Mouse (Mus musculus) limb, embryonic 15.5 days (tissue): ENCODE results near the gene Rab37. TPM values are rescaled to one million over a fixed set of nuclear protein-coding genes. Genes with fewer than 3 reads are reported as not detected.

Source experiments
- ATAC-seq: fragments of 200-750 bp; cut with Nextera tagmentation; 2 replicates; pipeline ENCODE4 v1.8.0; 2017; ENCODE audit warnings: low read depth, moderate TSS enrichment; ENCODE audit not compliant: insufficient number of reproducible peaks, low FRiP score, low TSS enrichment
- H3K27ac ChIP-seq: fragments of 300-500 bp; sonication (generic); 2 replicates; pipeline ENCODE4 v1.5.1; 2015; ENCODE audit warnings: moderate library complexity, mild to moderate bottlenecking, inconsistent platforms
- H3K27me3 ChIP-seq: fragments of 300-500 bp; sonication (generic); 2 replicates; pipeline ENCODE4 v1.6.1; 2015; ENCODE audit warnings: inconsistent platforms
- H3K36me3 ChIP-seq: fragments of 300-500 bp; sonication (generic); 2 replicates; pipeline ENCODE4 v1.6.1; 2015; ENCODE audit warnings: inconsistent platforms
- H3K4me1 ChIP-seq: fragments of 300-500 bp; sonication (generic); 2 replicates; pipeline ENCODE4 v1.6.1; 2015; ENCODE audit warnings: inconsistent platforms
- H3K4me2 ChIP-seq: fragments of 300-500 bp; sonication (generic); 2 replicates; pipeline ENCODE4 v1.6.1; 2015; ENCODE audit warnings: mild to moderate bottlenecking, inconsistent platforms
- H3K4me3 ChIP-seq: fragments of 300-500 bp; sonication (generic); 2 replicates; pipeline ENCODE4 v1.5.1; 2015; ENCODE audit warnings: mild to moderate bottlenecking, inconsistent platforms
- H3K9ac ChIP-seq: fragments of 300-500 bp; sonication (generic); 2 replicates; pipeline ENCODE4 v1.6.1; 2015; ENCODE audit warnings: inconsistent platforms
- H3K9me3 ChIP-seq: fragments of 300-500 bp; sonication (generic); 2 replicates; pipeline ENCODE4 v1.6.1; 2016; ENCODE audit warnings: inconsistent platforms
- WGBS: fragments of 180-500 bp; shearing (Covaris S2); methylation state at CpG from one replicate; pipeline ENCODE4 v1.1.7; 2015; 5-methylcytosine and 5-hydroxymethylcytosine counted together
- polyA plus RNA-seq: library from polyadenylated mRNA; unstranded; fragments of >200 nt; fragmentation: Nextera tagmentation; extraction: Ambion mirVana; gene quantifications from 2 replicates; pipeline ENCODE4 v1.2.1, GENCODE M21; 2015

The Rab37 gene
- polyA plus RNA-seq, 1 experiment from 2014 or later, result 2.5 TPM

- under 1% methylated on average over 47 of the region's 47 CpGs for WGBS
- peaks cover 36% of the 10 kb centered on the region for H3K4me1 ChIP-seq
- no peaks in the 10 kb centered on the region for H3K36me3 ChIP-seq
- peak; percentile 92 for ATAC-seq
- H3K9ac ChIP-seq, result peak within 1 kb of the TSS; percentile 43
- H3K9me3 ChIP-seq, result no peaks in the 10 kb centered on the region
- peak within 1 kb of the TSS; percentile 65 for H3K4me3 ChIP-seq
- H3K27me3 ChIP-seq, result peaks cover 42% of the 10 kb centered on the region
- peak within 1 kb of the TSS; percentile 67; the same call in 1 of the 2 replicates for H3K27ac ChIP-seq
- peak within 1 kb of the TSS; percentile 92 for H3K4me2 ChIP-seq
Measured at GRCm38 (mm10) chr11:115162832-115163480, 71.7 kb downstream of the Rab37 start, which contains the start of gene Slc9a3r1. Slc9a3r1 (plus strand) TSS chr11:115163341.

GRCm38 (mm10) chr11:115163568-115164150 is 72.4 kb downstream of the Rab37 start:
- Histone ChIP-seq H3K27ac (no peak overlapping the region), H3K4me2 (peak overlapping the region; percentile 92), H3K9me3 (no peaks in the 10 kb centered on the region), H3K9ac (peak overlapping the region; percentile 43), H3K4me1 (peaks cover 30% of the 10 kb centered on the region), H3K27me3 (peaks cover 42% of the 10 kb centered on the region), H3K36me3 (no peaks in the 10 kb centered on the region), H3K4me3 (peak overlapping the region; percentile 65)
- no peak for ATAC-seq
- under 1% methylated on average over 47 of the region's 47 CpGs for WGBS

DNA sequence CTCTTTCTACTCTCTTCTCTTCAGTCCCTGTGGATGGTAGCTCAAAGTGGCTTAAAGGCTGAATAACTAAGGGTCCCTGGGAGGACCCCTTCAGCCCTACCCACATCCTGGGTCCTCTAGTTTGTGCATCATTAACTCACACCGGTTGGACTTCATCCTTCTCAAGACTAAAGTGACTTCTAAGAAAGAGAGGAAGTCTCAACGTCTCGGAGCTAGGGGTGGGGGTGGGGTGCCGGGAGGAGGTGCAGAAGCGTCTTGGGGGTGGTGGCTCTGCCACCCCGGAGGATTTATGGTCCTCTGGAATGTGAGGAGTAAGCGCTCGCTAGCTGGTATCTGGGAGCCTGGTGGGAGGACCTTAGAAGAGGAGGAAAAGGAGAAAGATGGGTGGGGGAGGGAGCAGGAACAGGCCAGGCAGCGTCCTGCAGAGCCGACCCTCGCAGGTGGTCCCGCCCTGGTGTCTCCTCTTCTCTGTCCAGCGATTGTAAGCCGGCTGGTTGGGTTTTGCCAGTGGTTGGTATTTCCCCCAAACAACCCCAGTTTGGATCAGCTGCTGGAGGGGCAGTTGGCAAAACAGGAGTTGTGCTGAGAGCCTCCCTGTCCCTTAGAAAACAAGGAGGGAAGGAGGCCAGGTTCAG is 73.2 kb downstream of the Rab37 start:
- no peaks in the 10 kb centered on the region for H3K36me3 ChIP-seq
- under 1% methylated on average over 14 of the region's 14 CpGs for WGBS
- peaks cover 30% of the 10 kb centered on the region for H3K4me1 ChIP-seq
- H3K9me3 ChIP-seq, result no peaks in the 10 kb centered on the region
- H3K4me3 ChIP-seq, result peak overlapping the region; percentile 65
- no peak overlapping the region for H3K27ac ChIP-seq
- peak overlapping the region; percentile 92 for H3K4me2 ChIP-seq
- no peak for ATAC-seq
- no peak overlapping the region for H3K9ac ChIP-seq
- H3K27me3 ChIP-seq, result peaks cover 42% of the 10 kb centered on the region

DNA sequence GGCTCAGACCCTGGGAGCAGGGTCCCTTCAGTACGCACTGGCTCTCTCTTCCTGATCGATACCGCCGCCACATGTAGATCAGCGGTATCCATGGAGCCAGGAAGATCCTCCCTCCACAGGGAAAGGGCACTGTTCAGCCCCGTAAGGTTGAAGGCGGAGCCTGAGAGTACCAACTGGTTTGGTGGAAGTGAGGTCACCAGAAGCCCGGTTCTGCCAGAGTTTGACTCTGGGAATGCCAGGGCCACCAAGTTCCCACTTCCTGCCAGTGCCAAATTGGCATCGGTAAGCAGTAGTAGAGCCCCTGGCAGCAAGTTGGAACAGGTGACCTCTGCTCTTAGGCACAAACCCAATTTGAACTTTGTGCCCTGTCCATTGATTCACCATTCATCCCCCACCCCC is 73.7 kb downstream of the Rab37 start:
- 5% methylated on average over 9 of the region's 9 CpGs for WGBS
- H3K9me3 ChIP-seq, result no peaks in the 10 kb centered on the region
- no peak overlapping the region for H3K27ac ChIP-seq
- no peaks in the 10 kb centered on the region for H3K36me3 ChIP-seq
- H3K4me2 ChIP-seq, result peak overlapping the region; percentile 92
- H3K4me1 ChIP-seq, result peaks cover 30% of the 10 kb centered on the region
- H3K4me3 ChIP-seq, result peak overlapping the region; percentile 65
- H3K9ac ChIP-seq, result no peak overlapping the region
- ATAC-seq, result no peak
- H3K27me3 ChIP-seq, result peaks cover 42% of the 10 kb centered on the region

DNA sequence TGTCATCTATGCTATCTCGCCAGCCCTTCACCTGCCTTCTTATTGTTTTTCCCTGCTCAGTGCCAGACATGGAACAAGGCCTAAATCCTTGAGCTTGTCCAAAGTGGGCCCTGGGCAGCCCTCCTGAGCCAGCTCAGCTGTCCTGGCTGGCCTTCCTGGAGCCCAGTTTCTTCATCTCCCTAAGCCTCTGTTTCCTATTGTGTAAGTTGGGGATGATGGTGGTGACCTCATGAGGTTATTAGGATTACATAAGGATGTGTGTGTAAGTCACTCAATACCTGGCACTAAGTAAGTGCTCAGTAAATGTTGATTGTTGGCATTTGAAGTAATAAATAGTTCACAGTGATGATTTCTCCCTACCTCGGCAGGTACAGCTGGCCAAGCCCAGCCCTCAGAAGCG is 75.5 kb downstream of the Rab37 start:
- Histone ChIP-seq H3K36me3 (no peaks in the 10 kb centered on the region), H3K4me2 (no peak overlapping the region), H3K9ac (no peak overlapping the region), H3K4me3 (no peak overlapping the region), H3K4me1 (peaks cover 40% of the 10 kb centered on the region), H3K27me3 (peaks cover 37% of the 10 kb centered on the region), H3K9me3 (no peaks in the 10 kb centered on the region), H3K27ac (no peak overlapping the region)
- no peak for ATAC-seq
- 73% methylated on average over 3 of the region's 3 CpGs for WGBS

GRCm38 (mm10) chr11:115167631-115168249 is 76.5 kb downstream of the Rab37 start:
- no peak overlapping the region for H3K9ac ChIP-seq
- ATAC-seq, result no peak
- no peaks in the 10 kb centered on the region for H3K9me3 ChIP-seq
- H3K4me1 ChIP-seq, result peaks cover 40% of the 10 kb centered on the region
- WGBS, result 83% methylated on average over 8 of the region's 8 CpGs
- no peak overlapping the region for H3K4me3 ChIP-seq
- H3K4me2 ChIP-seq, result no peak overlapping the region
- H3K27me3 ChIP-seq, result peaks cover 28% of the 10 kb centered on the region
- no peaks in the 10 kb centered on the region for H3K36me3 ChIP-seq
- H3K27ac ChIP-seq, result no peak overlapping the region

- ATAC-seq, result no peak
- H3K9ac ChIP-seq, result no peak overlapping the region
- 81% methylated on average over 4 of the region's 4 CpGs for WGBS
- no peak overlapping the region for H3K4me3 ChIP-seq
- H3K27ac ChIP-seq, result no peak overlapping the region
- H3K4me1 ChIP-seq, result peaks cover 42% of the 10 kb centered on the region
- peaks cover 19% of the 10 kb centered on the region for H3K27me3 ChIP-seq
- no peak overlapping the region for H3K4me2 ChIP-seq
- no peaks in the 10 kb centered on the region for H3K36me3 ChIP-seq
- H3K9me3 ChIP-seq, result no peaks in the 10 kb centered on the region
Measured at GRCm38 (mm10) chr11:115169430-115169829, 78.2 kb downstream of the Rab37 start.

- ATAC-seq, result no peak
- Histone ChIP-seq H3K27me3 (peaks cover 9% of the 10 kb centered on the region), H3K9me3 (no peaks in the 10 kb centered on the region), H3K36me3 (no peaks in the 10 kb centered on the region), H3K4me1 (peaks cover 47% of the 10 kb centered on the region), H3K4me2 (no peak overlapping the region), H3K9ac (no peak overlapping the region), H3K27ac (no peak overlapping the region), H3K4me3 (no peak overlapping the region)
- 23% methylated on average over 8 of the region's 8 CpGs for WGBS
Measured at GRCm38 (mm10) chr11:115171125-115171524, 79.9 kb downstream of the Rab37 start.

DNA sequence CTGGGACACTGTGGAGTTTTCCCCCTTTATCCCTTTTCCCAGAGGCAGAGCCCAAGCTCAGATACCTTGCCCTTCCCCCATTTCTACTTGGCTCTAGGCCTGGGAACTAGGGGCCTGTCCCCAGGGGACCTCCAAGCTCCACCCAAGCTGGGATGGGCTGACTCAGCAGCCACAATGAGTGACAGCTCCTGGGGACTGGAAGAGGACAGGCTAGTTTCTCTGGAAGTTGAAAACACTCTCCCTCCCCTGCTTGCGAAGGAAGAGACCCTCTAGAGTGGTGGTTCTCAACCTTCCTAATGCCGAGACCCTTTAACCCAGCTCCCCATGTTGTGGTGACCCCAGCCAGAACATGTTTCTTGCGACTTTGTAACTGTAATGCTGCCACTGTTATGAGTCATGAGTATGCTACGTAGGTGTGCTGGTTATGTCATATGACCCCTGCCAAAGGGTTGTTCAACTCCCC is 81.6 kb downstream of the Rab37 start:
- Histone ChIP-seq H3K27ac (no peak overlapping the region), H3K4me1 (peaks cover 64% of the 10 kb centered on the region), H3K9ac (no peak overlapping the region), H3K36me3 (no peaks in the 10 kb centered on the region), H3K9me3 (no peaks in the 10 kb centered on the region), H3K4me2 (no peak overlapping the region), H3K27me3 (peaks cover 9% of the 10 kb centered on the region), H3K4me3 (no peak overlapping the region)
- 30% methylated on average over 4 of the region's 4 CpGs for WGBS
- ATAC-seq, result no peak

- H3K36me3 ChIP-seq, result no peaks in the 10 kb centered on the region
- no peak overlapping the region for H3K4me3 ChIP-seq
- H3K27ac ChIP-seq, result peak overlapping the region; percentile 29; the same call in 1 of the 2 replicates
- H3K9me3 ChIP-seq, result no peaks in the 10 kb centered on the region
- peak overlapping the region; percentile 10; the same call in 1 of the 2 replicates for H3K4me2 ChIP-seq
- no peak for ATAC-seq
- no peak overlapping the region for H3K9ac ChIP-seq
- H3K4me1 ChIP-seq, result peaks cover 69% of the 10 kb centered on the region
- WGBS, result 14% methylated on average over 16 of the region's 16 CpGs
- peaks cover 9% of the 10 kb centered on the region for H3K27me3 ChIP-seq
Measured at GRCm38 (mm10) chr11:115173549-115174339, 82.5 kb downstream of the Rab37 start.

DNA sequence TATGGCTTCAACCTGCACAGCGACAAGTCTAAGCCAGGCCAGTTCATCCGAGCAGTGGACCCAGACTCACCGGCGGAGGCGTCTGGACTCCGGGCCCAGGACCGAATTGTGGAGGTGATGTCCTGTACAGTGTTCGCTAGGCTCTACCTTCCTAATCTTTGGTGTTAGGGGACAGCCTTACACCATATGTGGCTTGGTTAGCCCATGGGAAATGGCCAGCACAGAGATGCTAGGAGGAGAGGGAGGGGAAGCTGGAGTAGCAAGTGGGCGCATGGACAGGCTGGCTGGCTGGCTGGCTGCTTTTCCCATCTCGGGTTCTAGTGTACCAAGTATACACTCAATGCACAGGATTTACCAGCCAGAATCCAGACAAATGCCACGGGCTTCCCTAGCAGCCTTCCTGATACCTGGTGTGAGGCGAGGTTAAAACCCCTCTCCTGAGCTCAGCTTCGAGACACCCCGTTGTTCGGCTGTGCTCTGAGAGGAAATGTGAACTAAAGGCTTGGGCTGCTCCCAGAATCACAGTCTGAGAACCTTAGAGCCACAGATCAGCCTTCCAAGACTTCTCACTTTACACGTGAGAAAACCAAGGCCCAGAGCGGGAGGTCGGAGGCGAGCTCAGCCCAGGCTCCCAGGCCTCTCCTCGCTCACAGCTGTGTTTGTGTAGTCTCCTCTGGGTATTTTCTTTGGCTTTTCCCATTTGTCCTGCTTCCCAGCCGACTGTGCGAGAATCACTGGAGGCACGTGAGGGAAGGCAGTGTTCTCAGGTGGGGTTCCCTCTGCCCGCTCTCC is 85.4 kb downstream of the Rab37 start:
- WGBS, result 63% methylated on average over 24 of the region's 24 CpGs
- Histone ChIP-seq H3K9ac (no peak overlapping the region), H3K4me2 (no peak overlapping the region), H3K4me1 (peaks cover 68% of the 10 kb centered on the region), H3K27ac (peak overlapping the region; percentile 67), H3K36me3 (no peaks in the 10 kb centered on the region), H3K4me3 (no peak overlapping the region), H3K27me3 (peaks cover 9% of the 10 kb centered on the region), H3K9me3 (no peaks in the 10 kb centered on the region)
- no peak for ATAC-seq
